Mouse (Mus musculus) R1 (cell line): ENCODE measurements around the gene Gm49396.

ENCODE experiments used
- DNase-seq: peaks from one replicate; pipeline ENCODE4 v3.0.0-alpha.2; 2018; ENCODE audit warnings: low read depth, low spot score

Gm49396 gene

GRCm38 (mm10) chr7:30586455-30587020 is 23.4 kb downstream of the Gm49396 start:
- no peak for DNase-seq

- peak; percentile 42 for DNase-seq
Observed at GRCm38 (mm10) chr7:30587842-30588667, 24.9 kb downstream of the Gm49396 start.

GRCm38 (mm10) chr7:30588676-30589434 is 25.7 kb downstream of the Gm49396 start, which contains the start of gene Kmt2b:
Gene Kmt2b, minus strand, starts transcription at chr7:30588726.
- DNase-seq, result peak; percentile 99

- peak; percentile 90 for DNase-seq
Observed at GRCm38 (mm10) chr7:30589435-30590301, 26.5 kb downstream of the Gm49396 start.

- no peak for DNase-seq
Observed at GRCm38 (mm10) chr7:30590927-30591604, 27.9 kb downstream of the Gm49396 start.

GRCm38 (mm10) chr7:30591605-30591951 is 28.4 kb downstream of the Gm49396 start:
- no peak for DNase-seq

GRCm38 (mm10) chr7:30592772-30593423 is 29.8 kb downstream of the Gm49396 start:
- DNase-seq, result peak; percentile 71

- no peak for DNase-seq
Observed at GRCm38 (mm10) chr7:30593579-30594509, 30.7 kb downstream of the Gm49396 start.

GRCm38 (mm10) chr7:30594510-30595024 is 31.4 kb downstream of the Gm49396 start:
- DNase-seq, result no peak

- DNase-seq, result no peak
Observed at GRCm38 (mm10) chr7:30596093-30596492, 32.9 kb downstream of the Gm49396 start.

- DNase-seq, result no peak
Observed at GRCm38 (mm10) chr7:30596811-30597210, 33.7 kb downstream of the Gm49396 start.

- peak; percentile 89 for DNase-seq
Observed at GRCm38 (mm10) chr7:30598786-30599185, 35.6 kb downstream of the Gm49396 start, which contains the start of gene Zbtb32. Gene Zbtb32, minus strand, starts transcription at chr7:30598909.

GRCm38 (mm10) chr7:30599933-30600353 is 36.8 kb downstream of the Gm49396 start:
- DNase-seq, result peak; percentile 98

- DNase-seq, result no peak
Observed at GRCm38 (mm10) chr7:30600651-30601050, 37.5 kb downstream of the Gm49396 start.

- DNase-seq, result peak; percentile 99
Observed at GRCm38 (mm10) chr7:30602583-30602982, 39.4 kb downstream of the Gm49396 start.

- peak; percentile 84 for DNase-seq
Observed at GRCm38 (mm10) chr7:30604424-30604823, 41.3 kb downstream of the Gm49396 start.

GRCm38 (mm10) chr7:30604944-30605343 is 41.8 kb downstream of the Gm49396 start:
- DNase-seq, result no peak

GRCm38 (mm10) chr7:30607706-30608309 is 44.7 kb downstream of the Gm49396 start:
- DNase-seq, result peak; percentile 96
